Mouse (Mus musculus) spleen, postnatal 4 days (tissue): Measurements from ENCODE around the gene Pkd1l2.

Experiments
- DNase-seq, 2 experiments: peaks; one replicate each; pipeline ENCODE4 v3.0.0; 2022; ENCODE audit warnings: low spot score in 2 of 2

Gene Pkd1l2

GRCm38 (mm10) chr8:117082399-117082872 lies at the start of gene Pkd1l2:
Gene Pkd1l2 (minus strand): TSS chr8:117082449.
- no peak for DNase-seq

GRCm38 (mm10) chr8:117127063-117127462 lies 44.8 kb upstream of the Pkd1l2 start:
- no peak for DNase-seq

- no peak for DNase-seq
Observed at GRCm38 (mm10) chr8:117126411-117126810, 44.2 kb upstream of the Pkd1l2 start.

- no peak for DNase-seq
Observed at GRCm38 (mm10) chr8:117125854-117126253, 43.6 kb upstream of the Pkd1l2 start.

GRCm38 (mm10) chr8:117123850-117124633 lies 41.8 kb upstream of the Pkd1l2 start:
- no peak for DNase-seq

GRCm38 (mm10) chr8:117121277-117121676 lies 39.0 kb upstream of the Pkd1l2 start:
- DNase-seq: peak in 1 of 2 experiments; percentile 50

GRCm38 (mm10) chr8:117118409-117118808 lies 36.2 kb upstream of the Pkd1l2 start:
- DNase-seq: no peak

- no peak for DNase-seq
Observed at GRCm38 (mm10) chr8:117116534-117116933, 34.3 kb upstream of the Pkd1l2 start.

- DNase-seq: peak in 1 of 2 experiments; percentile 21
Observed at GRCm38 (mm10) chr8:117115676-117116446, 33.6 kb upstream of the Pkd1l2 start.

- no peak for DNase-seq
Observed at GRCm38 (mm10) chr8:117115094-117115493, 32.8 kb upstream of the Pkd1l2 start.

GRCm38 (mm10) chr8:117112261-117112660 lies 30.0 kb upstream of the Pkd1l2 start:
- no peak for DNase-seq

- no peak for DNase-seq
Observed at GRCm38 (mm10) chr8:117111641-117112040, 29.4 kb upstream of the Pkd1l2 start.

- peak; percentile 58 to 79 for DNase-seq
Observed at GRCm38 (mm10) chr8:117109801-117110390, 27.6 kb upstream of the Pkd1l2 start.

- peak in 1 of 2 experiments; percentile 72 for DNase-seq
Observed at GRCm38 (mm10) chr8:117109018-117109711, 26.9 kb upstream of the Pkd1l2 start.

GRCm38 (mm10) chr8:117107533-117107932 lies 25.3 kb upstream of the Pkd1l2 start:
- peak; percentile 68 to 90 for DNase-seq

- no peak for DNase-seq
Observed at GRCm38 (mm10) chr8:117097564-117098191, 15.4 kb upstream of the Pkd1l2 start.

GRCm38 (mm10) chr8:117097051-117097563 lies 14.9 kb upstream of the Pkd1l2 start:
- no peak for DNase-seq

- no peak for DNase-seq
Observed at GRCm38 (mm10) chr8:117095647-117096046, 13.4 kb upstream of the Pkd1l2 start, which contains the start of gene Bco1. Gene Bco1 (plus strand): TSS chr8:117095854.

GRCm38 (mm10) chr8:117094053-117094452 lies 11.8 kb upstream of the Pkd1l2 start:
- no peak for DNase-seq

GRCm38 (mm10) chr8:117089802-117090201 lies 7.6 kb upstream of the Pkd1l2 start:
- no peak for DNase-seq

GRCm38 (mm10) chr8:117087036-117087435 lies 4.8 kb upstream of the Pkd1l2 start:
- no peak for DNase-seq
